Mouse (Mus musculus) cerebellum, adult 18-20 months (tissue): ENCODE data around the gene Fbxw20.
"Not testable (repeated sequence)": the region's sequence is repeated elsewhere in the genome, so short reads cannot be mapped to it uniquely, and the experiment has no call there.

ENCODE experiments used
- DNase-seq, 2 experiments: peaks; one replicate each; pipeline ENCODE4 v3.0.0; 2021

The Fbxw20 gene

GRCm38 (mm10) chr9:109234654-109235053, at the start of gene Fbxw20:
TSS of gene Fbxw20 (minus strand) at chr9:109234754.
- no peak for DNase-seq

- DNase-seq: no peak
Measured at GRCm38 (mm10) chr9:109263041-109263440, 28.5 kb upstream of the Fbxw20 start.

GRCm38 (mm10) chr9:109218449-109218848, 16.1 kb downstream of the Fbxw20 start:
- DNase-seq: no peak

- peak in 1 of 2 experiments; percentile 1 for DNase-seq
Measured at GRCm38 (mm10) chr9:109201347-109201746, 33.2 kb downstream of the Fbxw20 start.

GRCm38 (mm10) chr9:109200349-109200748, 34.2 kb downstream of the Fbxw20 start:
- no peak for DNase-seq

- DNase-seq: no peak
Measured at GRCm38 (mm10) chr9:109199353-109199752, 35.2 kb downstream of the Fbxw20 start.

- not testable (repeated sequence) for DNase-seq
Measured at GRCm38 (mm10) chr9:109195875-109196274, 38.7 kb downstream of the Fbxw20 start, which contains the start of gene Fbxw13. TSS of gene Fbxw13 (minus strand) at chr9:109195975.

GRCm38 (mm10) chr9:109177208-109177607, 57.3 kb downstream of the Fbxw20 start:
- no peak for DNase-seq

GRCm38 (mm10) chr9:109176301-109176700, 58.3 kb downstream of the Fbxw20 start:
- DNase-seq: no peak
